Mouse (Mus musculus): ENCODE measurements around the gene Uhrf1bp1.
"Not testable (repeated sequence)": the region's sequence is repeated elsewhere in the genome, so short reads cannot be mapped to it uniquely, and the experiment has no call there.

The Uhrf1bp1 gene

GRCm38 (mm10) chr17:27856265-27856797, at the start of gene Uhrf1bp1:
TSS of gene Uhrf1bp1 (plus strand) at chr17:27856441.
- DNase-seq (ENCODE audit: low spot score in 2 of 2) = peak; percentile 67 to 69

- DNase-seq (ENCODE audit: low spot score in 2 of 2) = no peak
Measured at GRCm38 (mm10) chr17:27807542-27808078, 48.6 kb upstream of the Uhrf1bp1 start.

- no peak for DNase-seq (ENCODE audit: low spot score in 2 of 2)
Measured at GRCm38 (mm10) chr17:27810569-27811331, 45.5 kb upstream of the Uhrf1bp1 start.

- no peak for DNase-seq (ENCODE audit: low spot score in 2 of 2)
Measured at GRCm38 (mm10) chr17:27811980-27812379, 44.3 kb upstream of the Uhrf1bp1 start.

GRCm38 (mm10) chr17:27814606-27815005, 41.6 kb upstream of the Uhrf1bp1 start:
- DNase-seq (ENCODE audit: low spot score in 2 of 2) = no peak

GRCm38 (mm10) chr17:27819011-27819410, 37.2 kb upstream of the Uhrf1bp1 start:
- no peak for DNase-seq (ENCODE audit: low spot score in 2 of 2)

GRCm38 (mm10) chr17:27819521-27819970, 36.7 kb upstream of the Uhrf1bp1 start:
- DNase-seq (ENCODE audit: low spot score in 2 of 2) = no peak

GRCm38 (mm10) chr17:27819971-27820567, 36.2 kb upstream of the Uhrf1bp1 start:
- peak in 1 of 2 experiments; percentile 50 for DNase-seq (ENCODE audit: low spot score in 2 of 2)

- peak; percentile 97 to 98 for DNase-seq (ENCODE audit: low spot score in 2 of 2)
Measured at GRCm38 (mm10) chr17:27820568-27821406, 35.5 kb upstream of the Uhrf1bp1 start, which contains the start of gene D17Wsu92e. TSS of gene D17Wsu92e (minus strand) at chr17:27820648.

- DNase-seq (ENCODE audit: low spot score in 2 of 2) = no peak
Measured at GRCm38 (mm10) chr17:27821407-27822338, 34.6 kb upstream of the Uhrf1bp1 start.

- no peak for DNase-seq (ENCODE audit: low spot score in 2 of 2)
Measured at GRCm38 (mm10) chr17:27823142-27823905, 32.9 kb upstream of the Uhrf1bp1 start.

- DNase-seq (ENCODE audit: low spot score in 2 of 2) = no peak
Measured at GRCm38 (mm10) chr17:27824941-27825340, 31.3 kb upstream of the Uhrf1bp1 start.

GRCm38 (mm10) chr17:27825539-27825938, 30.7 kb upstream of the Uhrf1bp1 start:
- DNase-seq (ENCODE audit: low spot score in 2 of 2) = no peak

- DNase-seq (ENCODE audit: low spot score in 2 of 2) = peak in 1 of 2 experiments; percentile 72
Measured at GRCm38 (mm10) chr17:27825984-27826905, 30.0 kb upstream of the Uhrf1bp1 start.

GRCm38 (mm10) chr17:27826908-27827383, 29.3 kb upstream of the Uhrf1bp1 start:
- DNase-seq (ENCODE audit: low spot score in 2 of 2) = no peak

- no peak for DNase-seq (ENCODE audit: low spot score in 2 of 2)
Measured at GRCm38 (mm10) chr17:27827511-27827910, 28.7 kb upstream of the Uhrf1bp1 start.

- DNase-seq (ENCODE audit: low spot score in 2 of 2) = no peak
Measured at GRCm38 (mm10) chr17:27830411-27830810, 25.8 kb upstream of the Uhrf1bp1 start.

- not testable (repeated sequence) for DNase-seq (ENCODE audit: low spot score in 2 of 2)
Measured at GRCm38 (mm10) chr17:27837850-27838249, 18.4 kb upstream of the Uhrf1bp1 start, which contains the start of gene Snrpc. TSS of gene Snrpc (plus strand) at chr17:27838150.
